Mouse (Mus musculus) Patski (cell line): ENCODE measurements around the gene Sgo2a. TPM values are rescaled to one million over a fixed set of nuclear protein-coding genes. Genes with fewer than 3 reads are reported as not detected.
A peak's percentile ranks its signal among the peaks of the same experiment; 100 is the strongest.
"Not testable (repeated sequence)": the region's sequence is repeated elsewhere in the genome, so short reads cannot be mapped to it uniquely, and the experiment has no call there.

Source experiments
- ATAC-seq: fragments of 100-300 bp; one replicate; pipeline ENCODE4 v1.8.0; 2021
- CTCF ChIA-PET: fragments of 350-600 bp; sonication (Branson Sonifier 250); formaldehyde crosslinking; loops from one replicate; lab custom pipeline; 2022; ENCODE audit warnings: inconsistent platforms; lab: Charles Lee
- POLR2A ChIA-PET: fragments of 350-600 bp; sonication (Branson Sonifier 250); formaldehyde crosslinking; loops from one replicate; lab custom pipeline; 2022; ENCODE audit warnings: antibody characterized with exemption, inconsistent platforms; lab: Charles Lee
- DNase-seq: peaks from one replicate; pipeline ENCODE4 v3.0.0-alpha.2; 2011; ENCODE audit warnings: low read depth, low spot score
- H3K27me3 ChIP-seq: fragments of 371-371 bp; one replicate; pipeline ENCODE4 v1.5.1; 2021
- CTCF ChIP-seq: fragments of 100-300 bp; IDR thresholded peaks from one replicate; pipeline ENCODE4 v1.5.1; 2021
- in situ Hi-C: fragments of 300-500 bp; cut with MboI; formaldehyde crosslinking; loops from 3 replicates; pipeline ENCODE4 v1.11.1; 2018; ENCODE audit warnings: low pct_unique_long_range_greater_than_20kb, mixed read lengths
- polyA plus RNA-seq: library from polyadenylated mRNA; unstranded; gene quantifications from one replicate; pipeline ENCODE4 v1.2.3, GENCODE M21; 2021

Sgo2a gene
- polyA plus RNA-seq, 1 experiment from 2014 or later, result 12.0 TPM

DNA sequence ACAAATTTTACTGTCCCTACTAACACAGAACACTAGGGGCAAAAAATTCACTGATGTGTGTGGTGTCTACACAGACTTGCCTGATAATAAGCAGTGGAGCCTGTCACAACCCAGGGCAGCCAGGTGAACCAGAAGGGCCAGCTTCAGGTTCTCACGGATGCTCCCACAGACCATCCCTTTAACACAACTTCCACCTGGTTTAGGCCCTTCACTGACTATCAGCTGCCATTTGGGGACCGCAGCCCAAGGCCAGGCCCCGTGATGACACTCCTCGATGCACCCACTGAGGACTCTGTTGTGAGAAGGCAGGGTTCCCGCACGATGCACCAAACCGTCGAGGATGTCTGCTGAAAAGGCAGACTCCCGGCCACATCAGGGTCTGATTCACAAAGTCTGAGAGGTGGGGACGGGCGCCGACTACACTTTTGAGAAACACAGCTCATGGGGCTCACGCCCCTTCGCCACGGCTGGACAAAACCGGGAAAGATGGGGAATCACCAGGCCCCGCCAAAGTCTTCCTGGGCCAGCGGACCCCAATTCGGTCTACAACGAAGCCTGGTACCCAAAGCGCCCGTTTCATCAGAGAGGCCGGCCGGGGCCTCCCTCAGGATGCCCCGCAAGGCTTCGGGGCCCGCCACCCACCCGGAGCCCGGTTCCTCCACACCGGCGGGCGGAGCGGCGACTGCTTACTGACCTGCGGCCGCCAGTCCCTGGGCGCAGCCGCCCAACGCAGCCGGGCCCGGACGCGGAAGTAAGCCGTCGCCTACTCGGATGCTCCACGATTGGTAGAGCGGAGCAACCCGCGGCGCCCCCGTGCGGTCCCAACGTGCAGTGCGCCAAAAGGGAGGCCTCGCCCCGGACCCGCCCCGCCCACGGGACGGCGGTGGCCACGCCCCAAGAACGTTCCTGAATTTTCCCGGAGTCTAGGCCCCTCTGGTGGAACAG, 26.2 kb upstream of the Sgo2a start:
- ATAC-seq, result peak; percentile 94
- POLR2A ChIA-PET, result interaction anchor here (0.9 kb wide), 1 partner anchor 16 kb away, joined by 3 read pairs; no protein-coding TSS in a partner anchor
- in situ Hi-C loops, result loop anchor here (25.0 kb wide), 1 partner anchor 318 kb away; the partner anchor contains the start of gene Aox2

GRCm38 (mm10) chr1:57971588-57971987, 24.2 kb upstream of the Sgo2a start:
- CTCF ChIA-PET, result interaction anchor here (1.0 to 2.1 kb wide), 3 partner anchors 10 to 25 kb away, joined by 3 to 7 read pairs (median 5); partner anchors contain the start of gene Sgo2a
- in situ Hi-C loops, result loop anchor here (25.0 kb wide), 1 partner anchor 316 kb away; the partner anchor contains the start of gene Aox2
- POLR2A ChIA-PET, result no interaction called here
- DNase-seq, result no peak
- no peak for ATAC-seq
- no peak for TF ChIP-seq CTCF
- H3K27me3 ChIP-seq, result no peaks in the 10 kb centered on the region

More for the DNA sequence above, 26.2 kb upstream of the Sgo2a start:
- no peaks in the 10 kb centered on the region for H3K27me3 ChIP-seq
- CTCF ChIA-PET, result interaction anchor here (0.6 to 1.8 kb wide), 6 partner anchors 25 to 541 kb away, joined by 3 to 6 read pairs (median 3); partner anchors contain the start of gene Sgo2a
- DNase-seq, result no peak
- peak; percentile 99 for TF ChIP-seq CTCF

- DNase-seq, result no peak
- POLR2A ChIA-PET, result no interaction called here
- no peak for TF ChIP-seq CTCF
- in situ Hi-C loops, result no loop called here
- CTCF ChIA-PET, result interaction anchor here (1.5 kb wide), 1 partner anchor 12 kb away, joined by 4 read pairs; no protein-coding TSS in a partner anchor
- no peaks in the 10 kb centered on the region for H3K27me3 ChIP-seq
- no peak for ATAC-seq
Measured at GRCm38 (mm10) chr1:57976860-57977259, 18.9 kb upstream of the Sgo2a start.

DNA sequence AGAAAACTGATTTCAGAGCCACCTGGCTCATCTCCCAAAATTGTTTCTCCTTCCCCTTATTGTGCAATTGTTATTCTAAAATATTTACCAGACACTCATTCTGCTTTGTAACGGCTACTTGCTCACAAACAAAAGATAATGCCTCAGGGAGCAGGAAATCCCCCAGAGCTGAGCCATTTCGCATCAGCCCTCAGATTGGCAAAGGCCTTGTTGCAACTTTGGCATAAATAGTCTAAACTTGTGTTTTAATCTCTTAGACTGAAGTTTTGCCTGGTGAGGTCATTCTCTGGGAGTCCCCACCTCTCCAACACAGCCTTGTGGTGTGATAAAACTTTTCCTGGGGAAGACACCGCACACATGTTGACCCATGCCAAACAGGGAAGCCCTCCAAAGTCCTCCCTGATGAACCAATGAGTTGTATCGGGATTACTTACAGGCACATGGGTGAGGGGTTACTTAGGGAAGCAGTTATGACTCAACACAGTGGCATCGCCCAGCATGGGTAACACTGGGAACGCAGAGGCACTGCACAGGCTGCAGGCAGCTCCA, 6.6 kb upstream of the Sgo2a start:
- H3K27me3 ChIP-seq, result no peaks in the 10 kb centered on the region
- in situ Hi-C loops, result no loop called here
- CTCF ChIA-PET, result interaction anchor here (1.0 to 1.3 kb wide), 2 partner anchors 12 to 560 kb away, joined by 4 read pairs; no protein-coding TSS in a partner anchor
- no peak for TF ChIP-seq CTCF
- DNase-seq (peak; percentile 83), ATAC-seq (peak; percentile 95)
- POLR2A ChIA-PET, result no interaction called here

DNA sequence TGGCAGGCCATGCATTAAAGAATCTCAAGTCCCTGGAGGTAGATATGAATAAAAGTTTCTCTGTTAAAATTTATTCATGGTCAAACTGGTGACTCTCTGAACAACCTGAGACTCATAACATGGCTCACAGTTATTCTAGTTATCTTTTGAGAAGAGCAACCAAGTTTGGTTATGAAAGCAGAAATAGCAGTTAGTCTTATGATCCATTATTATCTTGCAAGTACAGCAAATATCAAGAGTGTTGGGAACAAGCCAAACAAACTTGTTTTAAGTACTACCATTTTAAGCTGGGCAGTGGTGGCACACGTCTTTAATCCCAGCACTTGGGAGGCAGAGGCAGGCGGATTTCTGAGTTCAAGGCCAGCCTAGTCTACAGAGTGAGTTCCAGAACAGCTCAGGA, 4.5 kb upstream of the Sgo2a start:
- no peaks in the 10 kb centered on the region for H3K27me3 ChIP-seq
- no peak for TF ChIP-seq CTCF
- no peak for ATAC-seq
- CTCF ChIA-PET, result interaction anchor here (0.9 to 1.1 kb wide), 2 partner anchors 13 to 69 kb away, joined by 3 to 5 read pairs; no protein-coding TSS in a partner anchor
- POLR2A ChIA-PET, result no interaction called here
- in situ Hi-C loops, result no loop called here
- DNase-seq, result no peak

DNA sequence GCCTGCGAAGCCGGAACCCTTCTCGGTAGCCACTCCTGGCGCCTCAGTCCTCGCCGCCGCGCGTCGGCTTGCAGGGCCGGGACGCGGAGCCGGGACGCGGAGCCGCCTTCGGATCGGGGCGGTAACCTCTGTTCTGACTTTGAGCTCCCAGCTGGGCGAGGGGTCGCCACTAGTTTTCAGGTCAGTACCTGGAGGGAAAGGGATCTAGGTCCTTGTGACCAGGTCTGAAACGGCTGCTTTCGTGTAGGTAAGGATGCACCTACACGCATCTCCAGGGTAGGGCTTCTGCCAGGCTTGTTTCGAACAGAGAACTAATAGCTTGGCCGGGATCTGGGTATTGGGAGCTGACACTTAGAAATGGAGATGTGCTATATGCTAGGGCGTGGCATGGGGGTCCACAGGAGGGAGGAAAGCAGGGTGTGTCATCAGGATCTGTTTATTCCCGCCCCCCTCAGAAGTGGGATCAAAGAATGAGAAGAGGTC, 403 bp downstream of the Sgo2a start:
- in situ Hi-C loops, result no loop called here
- ATAC-seq (peak; percentile 71), DNase-seq (no peak)
- ChIA-PET POLR2A (no interaction called here), CTCF (interaction anchor here (0.9 to 1.7 kb wide), 3 partner anchors 26 to 73 kb away, joined by 3 to 5 read pairs (median 4); no protein-coding TSS in a partner anchor)
- H3K27me3 ChIP-seq, result no peaks in the 10 kb centered on the region
- TF ChIP-seq CTCF, result no peak

GRCm38 (mm10) chr1:57998146-57998545, 2.4 kb downstream of the Sgo2a start:
- no peaks in the 10 kb centered on the region for H3K27me3 ChIP-seq
- CTCF ChIA-PET, result interaction anchor here (0.7 kb wide), 1 partner anchor 20 kb away, joined by 3 read pairs; no protein-coding TSS in a partner anchor
- ATAC-seq (no peak), DNase-seq (no peak)
- TF ChIP-seq CTCF, result no peak
- POLR2A ChIA-PET, result no interaction called here
- in situ Hi-C loops, result no loop called here

DNA sequence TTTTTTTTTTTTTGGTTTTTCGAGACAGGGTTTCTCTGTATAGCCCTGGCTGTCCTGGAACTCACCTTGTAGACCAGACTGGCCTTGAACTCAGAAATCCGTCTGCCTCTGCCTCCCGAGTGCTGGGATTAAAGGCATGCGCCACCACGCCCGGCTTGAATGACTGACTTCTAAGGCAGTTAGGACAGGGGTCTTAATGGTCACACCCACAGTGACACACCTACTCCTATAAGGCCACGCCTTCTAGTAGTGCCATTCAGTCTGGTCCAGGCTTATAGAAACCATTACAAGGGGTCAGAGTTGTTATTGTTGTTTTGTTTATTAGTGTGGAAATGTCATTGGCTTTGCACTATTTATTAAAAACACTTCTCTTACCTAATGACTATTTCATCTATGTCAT, 10.6 kb downstream of the Sgo2a start:
- ChIA-PET POLR2A (interaction anchor here (0.6 kb wide), 1 partner anchor 354 kb away, joined by 8 read pairs; no protein-coding TSS in a partner anchor), CTCF (interaction anchor here (1.3 kb wide), 1 partner anchor 17 kb away, joined by 4 read pairs; no protein-coding TSS in a partner anchor)
- in situ Hi-C loops, DNase-seq, ATAC-seq, H3K27me3 ChIP-seq: not testable (repeated sequence)

GRCm38 (mm10) chr1:58018856-58019255, 23.1 kb downstream of the Sgo2a start, which contains the start of gene Kctd18:
Gene Kctd18 (minus strand): TSS chr1:58018956.
- in situ Hi-C loops, result no loop called here
- ATAC-seq (no peak), DNase-seq (no peak)
- CTCF ChIA-PET, result interaction anchor here (1.2 to 2.7 kb wide), 3 partner anchors 8 to 12 kb away, joined by 3 to 9 read pairs (median 3); no protein-coding TSS in a partner anchor
- TF ChIP-seq CTCF, result no peak
- POLR2A ChIA-PET, result no interaction called here
- H3K27me3 ChIP-seq, result no peaks in the 10 kb centered on the region

DNA sequence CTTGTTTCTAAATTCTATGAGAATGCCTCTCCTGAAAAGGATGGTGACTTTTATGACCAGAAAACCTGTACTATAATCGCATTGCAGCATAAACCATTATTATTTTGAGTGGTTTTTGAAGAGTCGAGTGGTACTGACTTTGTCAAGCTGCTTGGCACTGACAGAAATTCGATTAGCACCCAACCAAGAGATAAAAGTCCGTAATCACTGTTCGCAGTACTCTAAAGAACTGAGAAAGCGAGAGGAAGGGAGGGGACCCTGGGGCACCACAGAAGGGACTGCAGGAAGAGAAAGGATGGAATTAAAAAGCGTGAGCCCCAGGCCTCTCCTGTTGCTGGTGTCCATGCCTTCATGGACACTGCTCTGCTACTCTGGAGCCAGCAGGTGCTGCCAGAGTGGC, 31.9 kb downstream of the Sgo2a start:
- in situ Hi-C loops, result no loop called here
- no peak for TF ChIP-seq CTCF
- H3K27me3 ChIP-seq, result no peaks in the 10 kb centered on the region
- DNase-seq (no peak), ATAC-seq (no peak)
- ChIA-PET CTCF (no interaction called here), POLR2A (interaction anchor here (0.6 kb wide), 1 partner anchor 279 kb away, joined by 3 read pairs; no protein-coding TSS in a partner anchor)
